Mouse (Mus musculus): ENCODE results near the gene Olfr324. TPM values are rescaled to one million over a fixed set of nuclear protein-coding genes. Genes with fewer than 3 reads are reported as not detected.

Gene Olfr324
- polyA plus RNA-seq (2014; fragmentation: Nextera tagmentation; extraction: Ambion mirVana): not detected in 2 replicates

DNA sequence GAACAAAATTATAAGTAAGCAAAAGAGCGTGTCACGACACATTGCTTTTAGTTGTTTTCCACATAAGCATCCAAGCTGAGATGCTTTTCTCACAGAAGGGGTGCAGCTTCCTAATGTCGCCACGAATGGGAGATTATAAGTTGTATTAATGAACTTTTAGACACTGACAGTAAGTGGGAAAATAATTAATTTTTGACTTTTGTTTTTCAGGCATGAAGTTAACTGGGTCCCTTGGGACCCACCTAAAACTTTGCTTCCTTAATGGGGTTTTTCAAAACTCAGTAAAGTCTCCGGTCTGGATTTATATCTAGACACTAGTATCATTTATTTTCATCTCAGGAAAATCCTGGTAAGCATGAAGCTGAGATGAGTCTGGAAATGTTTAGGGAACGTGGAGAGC is at the start of gene Olfr324:
Olfr324 (plus strand) TSS at position 301 of the 400 bp plus-strand sequence.
- ATAC-seq (ENCODE audit: insufficient number of reproducible peaks, low FRiP score, low TSS enrichment, low read depth): no peak
- 86% methylated on average over 6 of the region's 6 CpGs for WGBS
- Histone ChIP-seq H3K36me3 (ENCODE audit: control insufficient read depth, insufficient read depth, low read length) (no peaks in the 10 kb centered on the region), H3K27ac (replicated peaks; ENCODE audit: low read depth, low read length) (no peak within 1 kb of the TSS), H3K9me3 (ENCODE audit: control insufficient read depth, low read length) (no peaks in the 10 kb centered on the region), H3K4me1 (ENCODE audit: control insufficient read depth, insufficient read depth, low read length) (no peaks in the 10 kb centered on the region), H3K9ac (ENCODE audit: low read length) (no peak within 1 kb of the TSS), H3K4me3 (ENCODE audit: low read depth, low read length) (no peak within 1 kb of the TSS), H3K27me3 (ENCODE audit: control insufficient read depth, insufficient read depth, low read length) (no peaks in the 10 kb centered on the region), H3K4me2 (ENCODE audit: low read depth, severe bottlenecking) (no peak within 1 kb of the TSS)
- DNase-seq (ENCODE audit: low spot score): no peak

DNA sequence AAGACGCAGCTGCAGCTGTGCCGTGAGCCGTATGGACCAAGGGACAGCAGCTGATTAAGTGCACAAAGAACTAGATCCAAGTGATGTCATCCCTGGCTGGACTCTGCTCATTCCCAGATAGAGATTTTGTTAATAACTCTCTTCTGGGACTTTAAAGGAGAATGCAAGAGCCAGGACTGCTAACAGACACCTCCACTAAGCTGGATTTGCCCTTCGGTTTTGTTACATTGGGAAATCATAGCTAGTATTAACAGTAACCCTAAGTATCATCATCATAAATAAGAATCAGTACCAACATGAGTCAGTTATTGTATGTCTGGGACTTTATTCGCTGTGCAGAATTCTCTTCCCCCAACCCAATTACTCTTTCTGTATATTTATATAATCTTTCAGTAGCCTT is 48.6 kb upstream of the Olfr324 start, which contains the start of gene Olfr329-ps:
Olfr329-ps (minus strand) TSS at position 101 of the 400 bp plus-strand sequence.
- Histone ChIP-seq H3K9me3 (ENCODE audit: control insufficient read depth, low read length) (no peaks in the 10 kb centered on the region), H3K4me3 (ENCODE audit: low read depth, low read length) (no peak within 1 kb of the TSS), H3K27me3 (ENCODE audit: control insufficient read depth, insufficient read depth, low read length) (no peaks in the 10 kb centered on the region), H3K36me3 (ENCODE audit: control insufficient read depth, insufficient read depth, low read length) (no peaks in the 10 kb centered on the region), H3K4me2 (ENCODE audit: low read depth, severe bottlenecking) (no peak within 1 kb of the TSS), H3K9ac (ENCODE audit: low read length) (no peak within 1 kb of the TSS), H3K4me1 (ENCODE audit: control insufficient read depth, insufficient read depth, low read length) (no peaks in the 10 kb centered on the region), H3K27ac (replicated peaks; ENCODE audit: low read depth, low read length) (no peak within 1 kb of the TSS)
- 83% methylated on average over 5 of the region's 5 CpGs for WGBS
- DNase-seq (ENCODE audit: low spot score): no peak
- no peak for ATAC-seq (ENCODE audit: insufficient number of reproducible peaks, low FRiP score, low TSS enrichment, low read depth)

DNA sequence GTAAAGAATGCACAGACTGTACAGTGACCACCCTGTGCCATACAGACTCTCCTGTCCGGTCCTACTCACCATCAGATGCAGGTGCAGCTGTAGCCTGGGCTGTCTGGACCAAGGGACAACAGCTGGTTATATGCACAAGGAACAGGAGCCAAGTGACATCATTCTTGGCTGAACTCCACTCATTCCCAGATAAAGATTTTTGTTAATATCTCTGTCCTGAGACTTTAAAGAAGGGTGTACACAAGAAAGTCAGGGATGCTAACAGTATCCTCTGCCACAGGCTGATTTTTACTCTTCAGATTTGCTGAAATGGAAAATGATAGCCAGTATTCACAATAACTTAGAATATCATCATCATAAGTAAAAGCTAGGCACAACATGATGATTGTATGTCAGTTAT is 39.4 kb upstream of the Olfr324 start, which contains the start of gene Olfr328:
Olfr328 (minus strand) TSS at position 101 of the 400 bp plus-strand sequence.
- H3K27ac ChIP-seq (replicated peaks; ENCODE audit: low read depth, low read length): no peak within 1 kb of the TSS
- 90% methylated on average over 1 of the region's 1 CpGs for WGBS
- DNase-seq (ENCODE audit: low spot score) (no peak), ATAC-seq (ENCODE audit: insufficient number of reproducible peaks, low FRiP score, low TSS enrichment, low read depth) (no peak)
- no peak within 1 kb of the TSS for H3K4me3 ChIP-seq (ENCODE audit: low read depth, low read length)
- H3K4me2 ChIP-seq (ENCODE audit: low read depth, severe bottlenecking): no peak within 1 kb of the TSS
- no peak within 1 kb of the TSS for H3K9ac ChIP-seq (ENCODE audit: low read length)
- H3K27me3 ChIP-seq (ENCODE audit: control insufficient read depth, insufficient read depth, low read length): no peaks in the 10 kb centered on the region
- no peaks in the 10 kb centered on the region for H3K4me1 ChIP-seq (ENCODE audit: control insufficient read depth, insufficient read depth, low read length)
- no peaks in the 10 kb centered on the region for H3K9me3 ChIP-seq (ENCODE audit: control insufficient read depth, low read length)
- no peaks in the 10 kb centered on the region for H3K36me3 ChIP-seq (ENCODE audit: control insufficient read depth, insufficient read depth, low read length)

DNA sequence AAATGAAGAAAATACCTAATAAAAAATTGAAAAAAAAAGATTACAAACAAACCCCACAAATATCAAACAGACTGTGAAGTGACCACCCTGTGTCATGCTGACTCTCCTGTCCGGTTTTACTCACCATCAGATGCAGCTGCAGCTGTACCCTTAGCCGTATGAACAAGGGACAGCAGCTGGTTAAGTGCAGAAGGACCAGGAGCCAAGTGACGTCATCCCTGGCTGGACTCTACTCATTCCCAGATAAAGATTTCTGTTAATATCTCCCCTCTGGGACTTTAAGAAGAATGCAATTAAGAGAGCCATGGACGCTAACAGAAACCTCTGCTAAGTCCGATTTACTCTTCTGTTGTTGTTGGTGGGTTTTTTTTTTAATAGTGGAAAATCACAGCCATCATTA is 24.5 kb upstream of the Olfr324 start, which contains the start of gene Olfr224:
Olfr224 (minus strand) TSS at position 149 of the 400 bp plus-strand sequence.
- Histone ChIP-seq H3K9ac (ENCODE audit: low read length) (no peak within 1 kb of the TSS), H3K4me2 (ENCODE audit: low read depth, severe bottlenecking) (no peak within 1 kb of the TSS), H3K9me3 (ENCODE audit: control insufficient read depth, low read length) (no peaks in the 10 kb centered on the region), H3K27me3 (ENCODE audit: control insufficient read depth, insufficient read depth, low read length) (no peaks in the 10 kb centered on the region), H3K4me1 (ENCODE audit: control insufficient read depth, insufficient read depth, low read length) (no peaks in the 10 kb centered on the region), H3K27ac (replicated peaks; ENCODE audit: low read depth, low read length) (no peak within 1 kb of the TSS), H3K4me3 (ENCODE audit: low read depth, low read length) (no peak within 1 kb of the TSS), H3K36me3 (ENCODE audit: control insufficient read depth, insufficient read depth, low read length) (no peaks in the 10 kb centered on the region)
- WGBS: 82% methylated on average over 5 of the region's 5 CpGs
- DNase-seq (ENCODE audit: low spot score) (no peak), ATAC-seq (ENCODE audit: insufficient number of reproducible peaks, low FRiP score, low TSS enrichment, low read depth) (no peak)

DNA sequence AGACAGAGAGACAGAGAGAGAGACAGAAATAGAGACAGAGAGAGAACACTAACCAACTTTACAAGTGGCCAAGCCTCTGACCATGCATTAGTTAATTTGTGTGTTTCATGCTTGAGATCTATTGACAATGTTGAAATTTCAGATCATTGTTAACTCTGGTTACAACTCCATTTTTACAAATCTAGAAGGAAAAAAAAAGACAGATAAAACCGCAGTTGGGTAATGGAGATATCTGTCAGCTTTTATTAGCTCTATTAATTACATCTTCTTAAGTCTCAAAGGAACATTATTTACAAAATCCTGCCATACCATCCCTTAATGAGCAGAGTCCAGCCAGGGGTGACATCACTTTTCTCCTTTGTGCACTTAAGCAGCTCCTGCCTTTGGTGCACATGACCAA is 17.5 kb upstream of the Olfr324 start, which contains the start of gene Olfr325:
Olfr325 (plus strand) TSS at position 301 of the 400 bp plus-strand sequence.
- no peak within 1 kb of the TSS for H3K27ac ChIP-seq (replicated peaks; ENCODE audit: low read depth, low read length)
- DNase-seq (ENCODE audit: low spot score): no peak

DNA sequence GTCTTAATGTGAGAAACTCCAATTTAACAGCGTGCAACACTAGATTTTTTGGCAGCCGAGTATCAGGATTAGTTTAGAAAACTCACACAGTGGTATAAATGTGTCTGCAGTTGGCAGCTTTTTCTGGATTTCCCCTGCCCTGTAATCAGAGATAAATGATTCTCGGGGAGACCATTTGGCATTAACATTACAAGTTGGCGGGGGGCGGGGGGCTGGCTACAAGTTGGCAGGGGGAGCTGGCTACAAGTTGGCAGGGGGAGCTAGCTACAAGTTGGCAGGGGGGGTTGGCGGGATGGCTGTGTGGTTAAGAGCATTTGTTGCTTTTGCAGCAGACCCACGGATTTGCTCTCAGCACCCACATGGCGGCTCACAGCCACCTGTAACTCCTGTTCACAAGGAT is 16.3 kb upstream of the Olfr324 start:
- Histone ChIP-seq H3K4me3 (ENCODE audit: low read depth, low read length) (no peak overlapping the region), H3K9me3 (ENCODE audit: control insufficient read depth, low read length) (no peaks in the 10 kb centered on the region), H3K36me3 (ENCODE audit: control insufficient read depth, insufficient read depth, low read length) (no peaks in the 10 kb centered on the region), H3K9ac (ENCODE audit: low read length) (no peak overlapping the region), H3K27me3 (ENCODE audit: control insufficient read depth, insufficient read depth, low read length) (no peaks in the 10 kb centered on the region), H3K27ac (replicated peaks; ENCODE audit: low read depth, low read length) (no peak overlapping the region), H3K4me2 (ENCODE audit: low read depth, severe bottlenecking) (no peak overlapping the region), H3K4me1 (ENCODE audit: control insufficient read depth, insufficient read depth, low read length) (no peaks in the 10 kb centered on the region)
- ATAC-seq (ENCODE audit: insufficient number of reproducible peaks, low FRiP score, low TSS enrichment, low read depth) (no peak), DNase-seq (ENCODE audit: low spot score) (no peak)
- WGBS: 77% methylated on average over 8 of the region's 8 CpGs

More for the DNA sequence above, 17.5 kb upstream of the Olfr324 start, which contains the start of gene Olfr325:
- Histone ChIP-seq H3K9ac (ENCODE audit: low read length) (no peak within 1 kb of the TSS), H3K4me1 (ENCODE audit: control insufficient read depth, insufficient read depth, low read length) (no peaks in the 10 kb centered on the region), H3K36me3 (ENCODE audit: control insufficient read depth, insufficient read depth, low read length) (no peaks in the 10 kb centered on the region), H3K4me3 (ENCODE audit: low read depth, low read length) (no peak within 1 kb of the TSS), H3K9me3 (ENCODE audit: control insufficient read depth, low read length) (no peaks in the 10 kb centered on the region), H3K4me2 (ENCODE audit: low read depth, severe bottlenecking) (no peak within 1 kb of the TSS), H3K27me3 (ENCODE audit: control insufficient read depth, insufficient read depth, low read length) (no peaks in the 10 kb centered on the region)
- no peak for ATAC-seq (ENCODE audit: insufficient number of reproducible peaks, low FRiP score, low TSS enrichment, low read depth)
- 81% methylated on average over 1 of the region's 1 CpGs for WGBS

DNA sequence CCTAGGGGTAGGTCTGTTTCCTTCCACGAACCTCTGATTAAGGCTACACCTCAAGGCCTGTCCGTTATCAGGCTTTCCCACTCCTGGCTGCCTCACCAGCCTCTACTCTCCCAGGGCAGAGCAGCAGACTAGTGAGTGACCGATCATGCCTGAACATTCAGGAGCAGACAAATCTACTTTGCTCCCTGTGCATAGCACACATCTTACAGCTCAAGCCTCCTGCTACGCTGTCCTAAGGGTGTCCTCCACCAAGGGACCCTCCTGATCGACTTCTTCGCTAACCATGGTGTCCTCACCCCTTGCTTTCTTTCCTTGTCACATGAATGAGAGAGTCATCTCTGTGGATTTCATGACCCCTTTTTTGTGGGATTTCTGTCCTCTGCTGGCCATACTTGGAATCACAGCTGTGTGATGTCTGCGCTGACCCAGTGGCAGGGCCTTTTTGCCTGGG is 7.0 kb upstream of the Olfr324 start:
- ATAC-seq (ENCODE audit: insufficient number of reproducible peaks, low FRiP score, low TSS enrichment, low read depth) (no peak), DNase-seq (ENCODE audit: low spot score) (peak; percentile 58)
- Histone ChIP-seq H3K9ac (ENCODE audit: low read length) (no peak overlapping the region), H3K4me3 (ENCODE audit: low read depth, low read length) (no peak overlapping the region), H3K9me3 (ENCODE audit: control insufficient read depth, low read length) (no peaks in the 10 kb centered on the region), H3K4me1 (ENCODE audit: control insufficient read depth, insufficient read depth, low read length) (no peaks in the 10 kb centered on the region), H3K36me3 (ENCODE audit: control insufficient read depth, insufficient read depth, low read length) (no peaks in the 10 kb centered on the region), H3K27ac (replicated peaks; ENCODE audit: low read depth, low read length) (no peak overlapping the region), H3K4me2 (ENCODE audit: low read depth, severe bottlenecking) (no peak overlapping the region), H3K27me3 (ENCODE audit: control insufficient read depth, insufficient read depth, low read length) (no peaks in the 10 kb centered on the region)
- WGBS: 68% methylated on average over 7 of the region's 7 CpGs

DNA sequence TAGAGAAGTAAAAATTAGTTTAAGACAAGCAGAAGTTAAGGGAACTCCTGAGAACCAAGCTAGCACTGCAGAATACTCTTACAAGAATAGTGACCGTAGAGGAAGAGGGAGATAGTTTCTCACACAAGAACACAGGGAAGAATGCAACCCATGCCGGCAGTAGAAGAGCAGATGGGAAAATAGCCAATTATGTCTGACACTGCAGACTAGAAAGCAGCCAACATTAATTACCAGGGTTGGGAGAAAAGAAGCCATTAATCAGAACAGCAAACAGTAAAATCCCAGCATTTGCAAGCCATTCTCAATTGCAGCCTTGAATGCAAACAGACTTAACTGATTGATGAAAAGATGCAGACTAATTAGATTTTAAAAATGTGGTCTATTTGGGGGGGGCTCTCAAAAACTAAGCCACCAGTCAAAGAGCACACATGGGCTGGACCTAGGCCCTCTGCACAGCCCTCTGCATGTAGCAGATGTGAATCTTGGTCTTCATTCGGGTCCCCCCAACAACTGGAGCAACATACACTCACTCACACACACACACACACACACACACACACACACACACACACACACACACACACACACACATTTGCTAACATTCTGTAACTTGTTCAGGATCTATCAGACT is 6.2 kb upstream of the Olfr324 start:
- DNase-seq (ENCODE audit: low spot score) (no peak), ATAC-seq (ENCODE audit: insufficient number of reproducible peaks, low FRiP score, low TSS enrichment, low read depth) (no peak)
- Histone ChIP-seq H3K27ac (replicated peaks; ENCODE audit: low read depth, low read length) (no peak overlapping the region), H3K27me3 (ENCODE audit: control insufficient read depth, insufficient read depth, low read length) (no peaks in the 10 kb centered on the region), H3K9ac (ENCODE audit: low read length) (no peak overlapping the region), H3K4me1 (ENCODE audit: control insufficient read depth, insufficient read depth, low read length) (no peaks in the 10 kb centered on the region), H3K9me3 (ENCODE audit: control insufficient read depth, low read length) (no peaks in the 10 kb centered on the region), H3K4me3 (ENCODE audit: low read depth, low read length) (no peak overlapping the region), H3K4me2 (ENCODE audit: low read depth, severe bottlenecking) (no peak overlapping the region), H3K36me3 (ENCODE audit: control insufficient read depth, insufficient read depth, low read length) (no peaks in the 10 kb centered on the region)
- 61% methylated on average over 3 of the region's 3 CpGs for WGBS
